Mouse (Mus musculus) limb, embryonic 14.5 days (tissue): ENCODE data around the gene Fam20a. TPM values are rescaled to one million over a fixed set of nuclear protein-coding genes. Genes with fewer than 3 reads are reported as not detected.

Experiments used
- ATAC-seq: fragments of 200-750 bp; cut with Nextera tagmentation; 2 replicates; pipeline ENCODE4 v1.8.0; 2017; ENCODE audit warnings: low read depth, moderate number of reproducible peaks, moderate TSS enrichment; ENCODE audit not compliant: low FRiP score
- DNase-seq: peaks from one replicate; pipeline ENCODE4 v3.0.0-alpha.2; 2015; ENCODE audit warnings: low spot score
- H3K27ac ChIP-seq: fragments of 300-500 bp; sonication (generic); replicated peaks from 2 replicates; pipeline ENCODE4 v1.5.1; 2014; ENCODE audit warnings: low read depth, mild to moderate bottlenecking, low read length, moderate library complexity, mixed read lengths
- H3K27me3 ChIP-seq: fragments of 300-500 bp; sonication (generic); 2 replicates; pipeline ENCODE4 v1.6.1; 2014; ENCODE audit warnings: low read length, mixed read lengths; ENCODE audit not compliant: control insufficient read depth, insufficient read depth
- H3K36me3 ChIP-seq: fragments of 300-500 bp; sonication (generic); 2 replicates; pipeline ENCODE4 v1.6.1; 2014; ENCODE audit warnings: mild to moderate bottlenecking, low read length, moderate library complexity, mixed read lengths; ENCODE audit not compliant: control insufficient read depth, insufficient read depth
- H3K4me1 ChIP-seq: fragments of 300-500 bp; sonication (generic); 2 replicates; pipeline ENCODE4 v1.6.1; 2014; ENCODE audit warnings: antibody characterized with exemption, low read length, mixed read lengths; ENCODE audit not compliant: control insufficient read depth, insufficient read depth
- H3K4me2 ChIP-seq: fragments of 300-500 bp; sonication (generic); replicated peaks from 2 replicates; pipeline ENCODE4 v1.6.1; 2014; ENCODE audit warnings: low read depth, mild to moderate bottlenecking, low read length, moderate library complexity; ENCODE audit not compliant: severe bottlenecking
- H3K4me3 ChIP-seq: fragments of 300-500 bp; sonication (generic); replicated peaks from 2 replicates; pipeline ENCODE4 v1.5.1; 2014; ENCODE audit warnings: low read length
- H3K9ac ChIP-seq: fragments of 300-500 bp; sonication (generic); 2 replicates; pipeline ENCODE4 v1.6.1; 2014; ENCODE audit warnings: mild to moderate bottlenecking, low read depth, low read length, moderate library complexity; ENCODE audit not compliant: severe bottlenecking
- H3K9me3 ChIP-seq: fragments of 300-500 bp; sonication (generic); 2 replicates; pipeline ENCODE4 v1.6.1; 2016; ENCODE audit warnings: low read length; ENCODE audit not compliant: control insufficient read depth
- POLR2A ChIP-seq: fragments of 200-500 bp; IDR thresholded peaks from 2 replicates; pipeline ENCODE4 v1.8.0; 2012; ENCODE audit warnings: inconsistent platforms, mild to moderate bottlenecking, moderate library complexity, borderline replicate concordance; ENCODE audit not compliant: insufficient read depth, insufficient read length; ENCODE audit errors: extremely low read depth
- WGBS: fragments of 180-500 bp; shearing (Covaris S2); extraction: QIAGEN DNeasy Blood & Tissue Kit; methylation state at CpG from one replicate; pipeline ENCODE4 v1.1.7; 2014; 5-methylcytosine and 5-hydroxymethylcytosine counted together
- polyA plus RNA-seq, 2 experiments: library from polyadenylated mRNA; depleted of rRNA in 1 of 2; stranded (reverse) in 1 of 2; unstranded in 1 of 2; fragments of >200 nt; fragmentation: Nextera tagmentation in 1 of 2; extraction: Ambion mirVana in 1 of 2; gene quantifications; 2 replicates each; pipeline versions ENCODE4 v1.2.1 to v1.2.3; 2012 to 2014

Fam20a gene
- polyA plus RNA-seq, 2 experiments, result 6.9 to 9.4 TPM

DNA sequence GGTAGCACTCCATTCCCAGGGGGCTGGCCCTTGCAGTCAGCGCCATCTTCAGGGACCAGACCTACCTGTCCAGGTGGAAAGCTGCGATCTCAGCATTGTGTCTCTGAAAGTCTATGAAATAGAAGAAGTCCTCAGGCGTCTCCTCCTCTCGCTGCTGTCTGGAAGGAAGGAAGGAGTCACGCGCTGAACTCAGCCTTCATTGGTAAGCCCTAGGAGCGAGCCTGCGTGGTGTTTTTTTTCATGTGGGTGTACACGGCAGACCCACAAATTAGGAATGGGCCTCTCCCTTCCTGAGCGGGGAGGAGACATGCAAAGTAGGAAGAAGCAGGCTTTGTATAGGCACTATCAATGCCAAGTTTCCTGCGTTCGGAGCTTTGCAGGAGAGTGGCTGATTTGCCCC lies 43.8 kb downstream of the Fam20a start:
- Histone ChIP-seq H3K4me2 (no peak overlapping the region), H3K27me3 (no peaks in the 10 kb centered on the region), H3K4me1 (no peaks in the 10 kb centered on the region), H3K36me3 (no peaks in the 10 kb centered on the region), H3K4me3 (no peak overlapping the region), H3K9ac (no peak overlapping the region), H3K9me3 (no peaks in the 10 kb centered on the region), H3K27ac (no peak overlapping the region)
- WGBS, result 72% methylated on average over 12 of the region's 12 CpGs
- ATAC-seq, result no peak
- TF ChIP-seq POLR2A, result no peak
- DNase-seq, result no peak

DNA sequence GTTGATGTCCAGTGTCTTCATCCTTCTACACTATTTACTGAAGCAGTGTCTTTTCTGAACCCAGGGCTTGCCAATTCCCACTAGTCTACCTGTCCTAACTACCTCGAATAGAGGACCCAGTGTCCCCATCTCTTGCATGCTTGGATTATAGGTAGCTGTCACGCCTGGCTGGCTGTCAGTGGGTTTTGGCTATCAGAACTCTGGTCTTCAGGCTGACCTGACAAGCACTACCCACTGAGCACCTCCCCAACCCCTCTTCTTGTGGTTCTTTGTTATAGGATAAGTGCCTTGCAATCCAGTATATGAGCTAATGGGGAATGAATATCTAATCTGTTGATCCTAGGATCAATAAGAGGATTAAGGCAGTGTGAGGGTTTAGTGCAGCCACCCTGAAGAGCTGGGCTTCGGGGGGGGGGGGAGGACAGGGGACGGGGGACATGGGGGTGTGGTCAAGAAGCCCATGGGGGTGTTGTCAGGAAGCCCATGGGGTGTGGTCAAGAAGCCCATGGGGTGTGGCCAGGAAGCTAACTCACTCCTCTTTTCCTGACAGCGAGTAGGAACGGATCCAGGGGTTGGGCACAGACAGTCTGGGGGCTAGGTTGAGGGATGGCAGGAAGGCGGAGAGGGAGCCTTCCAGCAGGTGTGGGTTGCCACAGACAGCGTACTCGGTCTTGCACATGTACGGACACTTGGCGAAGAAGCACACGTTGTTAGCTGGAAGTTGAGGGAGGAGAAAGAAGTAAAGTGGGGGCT lies 45.3 kb downstream of the Fam20a start:
- Histone ChIP-seq H3K4me3 (no peak overlapping the region), H3K4me1 (no peaks in the 10 kb centered on the region), H3K9me3 (no peaks in the 10 kb centered on the region), H3K9ac (no peak overlapping the region), H3K4me2 (no peak overlapping the region), H3K27me3 (no peaks in the 10 kb centered on the region), H3K36me3 (no peaks in the 10 kb centered on the region), H3K27ac (no peak overlapping the region)
- WGBS, result 77% methylated on average over 12 of the region's 12 CpGs
- DNase-seq (no peak), ATAC-seq (no peak)
- TF ChIP-seq POLR2A, result no peak

DNA sequence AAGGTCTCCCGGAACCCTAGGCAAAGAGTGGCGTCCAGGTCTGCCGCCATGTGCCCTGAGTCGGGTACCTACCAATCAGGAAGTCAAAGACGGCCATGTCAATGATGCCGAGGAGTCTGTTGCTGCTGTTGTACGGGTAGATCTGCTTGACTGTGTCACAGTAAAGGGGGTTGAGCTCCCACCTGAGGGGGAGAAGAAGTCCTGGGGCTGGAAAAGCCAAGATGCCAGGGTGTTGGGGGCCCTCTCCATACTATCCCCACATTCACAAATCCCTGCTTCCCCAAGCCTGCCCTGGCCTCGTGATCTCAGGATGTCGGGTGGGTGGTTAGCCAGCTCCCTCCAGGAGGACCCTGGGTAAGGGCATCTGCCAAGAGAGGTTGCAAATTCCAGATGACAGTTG lies 46.3 kb downstream of the Fam20a start:
- H3K4me2 ChIP-seq, result no peak overlapping the region
- H3K9me3 ChIP-seq, result no peaks in the 10 kb centered on the region
- TF ChIP-seq POLR2A, result no peak
- H3K9ac ChIP-seq, result no peak overlapping the region
- no peak overlapping the region for H3K27ac ChIP-seq
- peaks cover 3% of the 10 kb centered on the region; the same call in 1 of the 2 replicates for H3K4me1 ChIP-seq
- no peak for ATAC-seq
- H3K36me3 ChIP-seq, result 0 out of 2 replicates have a peak, but pooled peaks cover 2% of the 10 kb centered on the region
- no peak overlapping the region for H3K4me3 ChIP-seq
- no peaks in the 10 kb centered on the region for H3K27me3 ChIP-seq
- WGBS, result 94% methylated on average over 9 of the region's 9 CpGs
- DNase-seq, result no peak

DNA sequence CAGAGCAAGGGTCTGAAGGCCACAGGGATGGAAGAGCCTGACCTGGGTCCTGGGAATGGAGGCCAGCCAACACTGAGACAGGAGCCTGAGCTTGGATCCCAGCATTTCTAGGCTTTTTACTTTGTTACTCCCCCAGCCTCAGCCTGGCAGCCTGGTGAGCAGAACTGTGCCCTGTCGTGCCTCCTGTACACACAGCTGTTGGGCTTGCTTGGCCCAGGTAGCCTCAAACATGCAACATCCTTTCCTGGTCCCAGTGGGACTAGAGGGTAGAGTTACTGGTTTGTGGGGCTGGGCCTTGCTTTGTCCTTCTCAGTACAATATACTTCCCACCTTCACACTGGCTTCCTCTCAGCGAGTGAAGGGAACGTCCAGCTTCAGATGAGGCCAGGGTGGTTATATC lies 46.9 kb downstream of the Fam20a start:
- WGBS, result 79% methylated on average over 3 of the region's 3 CpGs

DNA sequence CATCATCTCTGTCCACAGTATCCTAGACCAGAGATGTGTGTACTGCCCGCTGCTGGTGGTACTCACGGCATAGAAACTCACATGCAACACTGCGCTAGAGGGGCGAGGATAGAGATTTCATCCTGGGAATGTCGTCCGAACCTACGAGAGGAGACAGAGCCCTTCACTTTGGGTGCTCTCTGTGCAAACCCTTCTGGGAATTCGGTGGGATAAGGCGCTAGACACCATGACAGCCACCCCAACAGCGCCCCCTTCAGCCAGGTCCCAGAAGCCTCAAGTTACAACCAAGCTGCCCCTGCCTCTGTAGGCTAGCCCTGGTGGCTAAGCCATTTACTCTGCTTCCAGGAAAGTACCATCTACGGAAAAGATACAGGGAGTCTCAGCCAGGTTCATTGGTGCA lies 47.5 kb downstream of the Fam20a start:
- no peak overlapping the region for H3K9ac ChIP-seq
- no peak overlapping the region for H3K4me3 ChIP-seq
- TF ChIP-seq POLR2A, result no peak
- H3K4me1 ChIP-seq, result peaks cover 9% of the 10 kb centered on the region; the same call in 1 of the 2 replicates
- no peak overlapping the region for H3K27ac ChIP-seq
- no peak for DNase-seq
- no peak for ATAC-seq
- WGBS, result 76% methylated on average over 11 of the region's 11 CpGs
- no peaks in the 10 kb centered on the region for H3K9me3 ChIP-seq
- no peaks in the 10 kb centered on the region for H3K27me3 ChIP-seq
- peaks cover 13% of the 10 kb centered on the region for H3K36me3 ChIP-seq
- H3K4me2 ChIP-seq, result no peak overlapping the region

More for the DNA sequence above, 46.9 kb downstream of the Fam20a start:
- TF ChIP-seq POLR2A, result no peak
- Histone ChIP-seq H3K9me3 (no peaks in the 10 kb centered on the region), H3K36me3 (peaks cover 8% of the 10 kb centered on the region), H3K4me1 (peaks cover 6% of the 10 kb centered on the region; the same call in 1 of the 2 replicates), H3K9ac (no peak overlapping the region), H3K27me3 (no peaks in the 10 kb centered on the region), H3K27ac (no peak overlapping the region), H3K4me2 (no peak overlapping the region), H3K4me3 (no peak overlapping the region)
- DNase-seq (no peak), ATAC-seq (no peak)
